In the genomic region with DNA sequence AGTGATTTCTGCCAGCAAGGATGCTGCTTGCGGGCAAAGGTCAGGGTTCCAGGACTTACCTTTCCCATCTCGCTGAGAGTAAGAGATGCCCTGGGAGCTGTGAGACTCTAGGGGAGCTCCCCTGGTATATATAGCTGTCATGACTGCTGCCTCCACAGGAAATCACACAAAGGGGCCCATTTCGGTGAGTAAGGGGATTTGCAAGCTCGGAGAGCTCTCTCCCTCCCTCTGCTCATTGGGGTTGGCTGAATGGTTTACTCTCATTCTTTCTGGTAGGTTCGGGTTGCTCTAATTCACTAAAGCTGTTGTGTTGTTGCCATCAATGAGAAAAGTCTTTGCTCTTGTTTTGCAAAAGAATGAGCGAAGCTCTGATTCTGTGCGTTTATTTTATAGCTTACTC, we compare ENCODE assay signal across 30 mouse cellular contexts. TPM values are rescaled to one million over a fixed set of nuclear protein-coding genes. Genes with fewer than 3 reads are reported as not detected.
DNase-seq lines count a peak whose midpoint lies in the region; ATAC-seq lines count a peak whose summit lies in the region.
"Had no signal": no experiment of that assay in that cellular context is flagged by ENCODE, and none has a peak within 500 bp of the region (broad histone marks: within the 10 kb centered on the region; RNA-seq: fewer than 3 reads in every experiment).

Gene Crygb (minus strand): TSS at position 101 of the 400 bp plus-strand sequence.

- 0 out of 2 replicates have a peak within 1 kb of the TSS, but pooled peaks have one; percentile 13 for H3K4me2 ChIP-seq in heart, embryonic 12.5 days
- no peak within 1 kb of the TSS; the same call in 1 of the 2 replicates for H3K4me2 ChIP-seq in midbrain, embryonic 15.5 days
- peak within 1 kb of the TSS; percentile 23; the same call in 1 of the 2 replicates for H3K4me2 ChIP-seq in midbrain, embryonic 13.5 days (replicated peaks)
- H3K4me2 ChIP-seq: forebrain, embryonic 13.5 days; liver, embryonic 15.5 days; neural tube, embryonic 13.5 days; stomach, embryonic 15.5 days had no signal

- H3K9ac ChIP-seq in heart, embryonic 12.5 days, result no peak within 1 kb of the TSS
- H3K9ac ChIP-seq in midbrain, embryonic 15.5 days, result no peak within 1 kb of the TSS
- no peak within 1 kb of the TSS for H3K9ac ChIP-seq in midbrain, embryonic 13.5 days (replicated peaks)
- H3K9ac ChIP-seq: forebrain, embryonic 13.5 days; liver, embryonic 15.5 days; neural tube, embryonic 13.5 days; stomach, embryonic 15.5 days had no signal

- H3K4me3 ChIP-seq in heart, embryonic 12.5 days, result no peak within 1 kb of the TSS
- H3K4me3 ChIP-seq in midbrain, embryonic 10.5 days, result peak within 1 kb of the TSS; percentile 21; the same call in 1 of the 2 replicates
- no peak within 1 kb of the TSS for H3K4me3 ChIP-seq in midbrain, embryonic 15.5 days
- no peak within 1 kb of the TSS for H3K4me3 ChIP-seq in midbrain, embryonic 13.5 days (replicated peaks)
- H3K4me3 ChIP-seq: erythroblast, embryonic 14.5 days; forebrain, embryonic 13.5 days; left cerebral cortex, adult 2 months; liver, embryonic 15.5 days; neural tube, embryonic 13.5 days; stomach, embryonic 15.5 days had no signal

- ATAC-seq in heart, embryonic 12.5 days (ENCODE audit: insufficient number of reproducible peaks, low FRiP score), result no peak
- ATAC-seq in midbrain, embryonic 15.5 days (replicated peaks), result no peak
- ATAC-seq in midbrain, embryonic 13.5 days, result no peak
- ATAC-seq: forebrain, embryonic 13.5 days had no signal

- no peak within 1 kb of the TSS for H3K27ac ChIP-seq in heart, embryonic 12.5 days (ENCODE audit: poor library complexity, severe bottlenecking)
- no peak within 1 kb of the TSS for H3K27ac ChIP-seq in midbrain, embryonic 10.5 days (replicated peaks)
- no peak within 1 kb of the TSS for H3K27ac ChIP-seq in midbrain, embryonic 15.5 days
- H3K27ac ChIP-seq in midbrain, embryonic 13.5 days, result no peak within 1 kb of the TSS
- H3K27ac ChIP-seq: forebrain, embryonic 13.5 days; kidney, postnatal 0 days; left cerebral cortex, adult 2 months; liver, embryonic 15.5 days; neural tube, embryonic 13.5 days; stomach, embryonic 15.5 days had no signal

- 42% methylated on average over 7 of the region's 7 CpGs for WGBS in heart, embryonic 12.5 days
- WGBS in midbrain, embryonic 10.5 days, result 26% methylated on average over 7 of the region's 7 CpGs
- WGBS in midbrain, embryonic 15.5 days, result 25% methylated on average over 7 of the region's 7 CpGs
- 26% methylated on average over 7 of the region's 7 CpGs for WGBS in midbrain, embryonic 13.5 days

- H3K4me1 ChIP-seq in heart, embryonic 12.5 days (replicated peaks), result 0 out of 2 replicates have a peak, but pooled peaks cover 3% of the 10 kb centered on the region
- H3K4me1 ChIP-seq in midbrain, embryonic 10.5 days, result peaks cover 5% of the 10 kb centered on the region
- no peaks in the 10 kb centered on the region for H3K4me1 ChIP-seq in midbrain, embryonic 15.5 days
- H3K4me1 ChIP-seq in midbrain, embryonic 13.5 days (replicated peaks), result no peaks in the 10 kb centered on the region
- H3K4me1 ChIP-seq: forebrain, embryonic 13.5 days; liver, embryonic 15.5 days; stomach, embryonic 15.5 days had no signal

- H3K36me3 ChIP-seq in heart, embryonic 12.5 days, result no peaks in the 10 kb centered on the region
- H3K36me3 ChIP-seq in midbrain, embryonic 10.5 days, result no peaks in the 10 kb centered on the region
- no peaks in the 10 kb centered on the region for H3K36me3 ChIP-seq in midbrain, embryonic 15.5 days (replicated peaks)
- H3K36me3 ChIP-seq in midbrain, embryonic 13.5 days, result no peaks in the 10 kb centered on the region
- H3K36me3 ChIP-seq: liver, embryonic 15.5 days; neural tube, embryonic 13.5 days; stomach, embryonic 15.5 days had no signal

- DNase-seq in embryo, embryonic 10 days (ENCODE audit: low spot score), result peak; percentile 7
- no peak for DNase-seq in embryo, embryonic 9.5 days (ENCODE audit: extremely low spot score)
- DNase-seq in heart, adult 9 months (ENCODE audit: low spot score in 2 of 2), result no peak
- DNase-seq in midbrain, embryonic 10.5 days (ENCODE audit: low spot score), result no peak
- DNase-seq in testis, postnatal 10 days (ENCODE audit: low spot score), result no peak
- DNase-seq: adrenal gland, postnatal 14 days; cerebellum, adult 11 months; cerebellum, adult 9-11 months; kidney, adult 2 months; liver; lung, postnatal 4 days; right cerebral cortex, postnatal 4 days; thymus, adult 18-20 months; thymus, postnatal 36 days had no signal

- no peaks in the 10 kb centered on the region for H3K27me3 ChIP-seq in heart, embryonic 12.5 days (replicated peaks)
- no peaks in the 10 kb centered on the region for H3K27me3 ChIP-seq in midbrain, embryonic 10.5 days (ENCODE audit: low read depth, poor library complexity, severe bottlenecking)
- H3K27me3 ChIP-seq in midbrain, embryonic 15.5 days (replicated peaks), result no peaks in the 10 kb centered on the region
- H3K27me3 ChIP-seq in midbrain, embryonic 13.5 days, result no peaks in the 10 kb centered on the region
- H3K27me3 ChIP-seq: forebrain, embryonic 13.5 days; liver, embryonic 15.5 days; neural tube, embryonic 13.5 days; stomach, embryonic 15.5 days had no signal

- H3K9me3 ChIP-seq in heart, embryonic 12.5 days (replicated peaks), result no peaks in the 10 kb centered on the region
- H3K9me3 ChIP-seq in midbrain, embryonic 10.5 days (replicated peaks), result no peaks in the 10 kb centered on the region
- no peaks in the 10 kb centered on the region for H3K9me3 ChIP-seq in midbrain, embryonic 15.5 days
- H3K9me3 ChIP-seq in midbrain, embryonic 13.5 days, result no peaks in the 10 kb centered on the region
- H3K9me3 ChIP-seq: forebrain, embryonic 13.5 days; liver, embryonic 15.5 days; neural tube, embryonic 13.5 days; stomach, embryonic 15.5 days had no signal

RNA-seq across cellular contexts. Expression of gene Crygb, which starts in this region (rescaled TPM):
- 0.58 and 1.1 TPM in 2 replicates for polyA plus RNA-seq in heart, embryonic 12.5 days (2016; fragmentation: Nextera tagmentation; extraction: Ambion mirVana)
- not detected in 2 replicates for polyA plus RNA-seq in midbrain, embryonic 10.5 days (2016; fragmentation: Nextera tagmentation; extraction: Ambion mirVana)
- polyA plus RNA-seq in midbrain, embryonic 15.5 days (2015; fragmentation: Nextera tagmentation; extraction: Ambion mirVana), result not detected in 2 replicates
- polyA plus RNA-seq in midbrain, embryonic 13.5 days (2015; fragmentation: Nextera tagmentation; extraction: Ambion mirVana), result 0.30 TPM in 1 of 2 replicates, not detected in the other
- polyA plus RNA-seq: cortical plate, adult 2 months; erythroblast, embryonic 14.5 days; forebrain, embryonic 13.5 days; gonadal fat pad, adult 2 months; heart, postnatal 0 days; hindbrain, embryonic 11.5 days; intestine, embryonic 14.5 days; kidney, adult 2 months; kidney, postnatal 0 days; liver, embryonic 15.5 days; lung, embryonic 16.5 days; stomach, embryonic 15.5 days had no signal
